Mouse (Mus musculus): ENCODE measurements at regions not wholly inside any gene's neighbourhood (a gene's known extent, or its start where the extent isn't known, plus 50 kb on each side); places are given as distances from the start of the nearest gene placed in this dataset.

DNA sequence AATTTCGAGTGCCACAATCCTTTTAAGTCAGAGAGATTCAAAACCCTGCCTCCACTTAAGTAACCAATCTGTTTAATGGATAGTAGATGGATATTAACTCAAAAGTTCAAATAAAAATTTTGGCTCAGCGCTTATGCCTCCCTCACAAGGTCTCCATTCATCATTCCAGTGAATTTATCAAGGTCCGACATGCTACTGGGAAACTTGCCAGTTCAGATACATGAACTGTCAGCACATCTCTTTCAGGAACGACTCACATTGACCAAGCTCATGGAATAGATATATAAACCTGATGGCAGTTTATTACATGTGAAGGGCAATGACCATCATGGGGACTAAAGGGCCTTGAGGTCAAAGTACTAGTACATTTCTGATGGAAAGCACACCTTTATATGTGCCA is 240.3 kb upstream of the Cited2 start:
- ATAC-seq (ENCODE audit: insufficient read depth) (no peak), DNase-seq (ENCODE audit: low read depth in 3 of 3, low spot score in 3 of 3) (no peak)
- Histone ChIP-seq H3K27ac (no peak overlapping the region), H3K9me3 (ENCODE audit: control insufficient read depth, low read length) (no peaks in the 10 kb centered on the region), H3K4me2 (ENCODE audit: low read depth) (no peak overlapping the region), H3K9ac (replicated peaks) (no peak overlapping the region), H3K4me3 (ENCODE audit: insufficient read depth in 1 of 2, low read depth in 2 of 2, low read length in 2 of 2) (no peak overlapping the region), H3K4me1 (replicated peaks; ENCODE audit: control insufficient read depth in 2 of 2, insufficient read depth in 2 of 2, low read length in 1 of 2) (peaks cover 0 to 6% of the 10 kb centered on the region in 2 experiments; a peak in 2 of 4 replicates), H3K36me3 (replicated peaks; ENCODE audit: control insufficient read depth, insufficient read depth, low read depth) (no peaks in the 10 kb centered on the region), H3K27me3 (ENCODE audit: control insufficient read depth, insufficient read depth, low read length) (no peaks in the 10 kb centered on the region)
- WGBS (ENCODE audit: insufficient replicate concordance): 54% methylated on average over 4 of the region's 4 CpGs
- TF ChIP-seq EP300 (IDR thresholded peaks at IDR 0.05; ENCODE audit: low read depth): no peak
- TF ChIP-seq CTCF (IDR thresholded peaks at IDR 0.05; ENCODE audit: low read depth): no peak

DNA sequence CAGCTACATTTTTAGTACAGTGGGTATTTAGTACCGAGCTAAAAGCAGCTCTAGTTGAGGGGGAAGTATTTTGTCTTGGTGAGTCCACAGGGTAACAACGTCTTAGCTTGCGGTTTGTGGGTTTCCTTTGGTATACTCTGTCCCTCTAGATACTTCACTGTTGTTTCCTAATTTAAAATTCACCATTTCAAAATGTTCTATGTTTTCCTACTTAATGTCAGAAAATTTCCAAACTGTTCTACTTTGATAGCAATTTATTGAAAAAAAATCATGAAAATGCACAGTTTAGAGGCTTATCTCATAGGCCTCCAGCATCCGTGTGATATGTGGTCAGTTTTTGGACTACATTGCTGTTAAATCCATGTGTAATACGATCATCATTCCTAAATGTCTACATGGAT is 238.0 kb upstream of the Cited2 start:
- H3K4me1 ChIP-seq (replicated peaks; ENCODE audit: control insufficient read depth in 2 of 2, insufficient read depth in 2 of 2, low read length in 1 of 2): peaks cover 0 to 4% of the 10 kb centered on the region in 2 experiments; a peak in 2 of 4 replicates
- DNase-seq (ENCODE audit: low read depth in 3 of 3, low spot score in 3 of 3): no peak
- no peaks in the 10 kb centered on the region for H3K27me3 ChIP-seq (ENCODE audit: control insufficient read depth, insufficient read depth, low read length)
- no peak for ATAC-seq (ENCODE audit: insufficient read depth)
- TF ChIP-seq EP300 (IDR thresholded peaks at IDR 0.05; ENCODE audit: low read depth) (0 out of 2 replicates have a peak, but pooled peaks have one; percentile 13), CTCF (IDR thresholded peaks at IDR 0.05; ENCODE audit: low read depth) (no peak)
- no peak overlapping the region for H3K27ac ChIP-seq
- H3K9ac ChIP-seq (replicated peaks): no peak overlapping the region
- H3K9me3 ChIP-seq (ENCODE audit: control insufficient read depth, low read length): no peaks in the 10 kb centered on the region
- H3K4me3 ChIP-seq (ENCODE audit: insufficient read depth in 1 of 2, low read depth in 2 of 2, low read length in 2 of 2): no peak overlapping the region
- no peak overlapping the region for H3K4me2 ChIP-seq (ENCODE audit: low read depth)
- 7% methylated on average over 5 of the region's 5 CpGs for WGBS (ENCODE audit: insufficient replicate concordance)
- no peaks in the 10 kb centered on the region for H3K36me3 ChIP-seq (replicated peaks; ENCODE audit: control insufficient read depth, insufficient read depth, low read depth)

DNA sequence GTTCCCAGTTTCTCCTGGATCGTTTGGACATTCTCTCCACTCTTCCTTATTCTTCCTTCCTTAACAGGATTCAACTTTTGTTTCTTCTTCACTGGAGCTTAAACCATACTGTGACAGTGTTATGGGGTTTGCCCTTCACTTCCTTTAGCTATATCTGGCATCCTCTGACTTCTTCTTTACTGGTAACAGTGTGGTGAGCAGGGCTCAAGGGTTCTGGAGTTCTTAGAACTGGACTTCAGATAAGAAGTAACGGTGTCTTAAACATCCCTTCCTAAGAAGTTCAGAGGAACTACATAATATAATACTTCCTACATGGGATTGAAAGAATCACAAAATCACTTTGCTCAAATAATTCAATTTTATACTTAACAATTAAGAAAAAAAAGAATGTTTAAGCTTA is 237.5 kb upstream of the Cited2 start:
- H3K27ac ChIP-seq: no peak overlapping the region
- DNase-seq (ENCODE audit: low read depth in 3 of 3, low spot score in 3 of 3) (no peak), ATAC-seq (ENCODE audit: insufficient read depth) (no peak)
- peaks cover 0 to 4% of the 10 kb centered on the region in 2 experiments; a peak in 2 of 4 replicates for H3K4me1 ChIP-seq (replicated peaks; ENCODE audit: control insufficient read depth in 2 of 2, insufficient read depth in 2 of 2, low read length in 1 of 2)
- H3K9me3 ChIP-seq (ENCODE audit: control insufficient read depth, low read length): no peaks in the 10 kb centered on the region
- no peak for TF ChIP-seq EP300 (IDR thresholded peaks at IDR 0.05; ENCODE audit: low read depth)
- no peak for TF ChIP-seq CTCF (IDR thresholded peaks at IDR 0.05; ENCODE audit: low read depth)
- no peak overlapping the region for H3K9ac ChIP-seq (replicated peaks)
- no peak overlapping the region for H3K4me2 ChIP-seq (ENCODE audit: low read depth)
- 9% methylated on average over 2 of the region's 2 CpGs for WGBS (ENCODE audit: insufficient replicate concordance)
- H3K27me3 ChIP-seq (ENCODE audit: control insufficient read depth, insufficient read depth, low read length): no peaks in the 10 kb centered on the region
- H3K4me3 ChIP-seq (ENCODE audit: insufficient read depth in 1 of 2, low read depth in 2 of 2, low read length in 2 of 2): no peak overlapping the region
- no peaks in the 10 kb centered on the region for H3K36me3 ChIP-seq (replicated peaks; ENCODE audit: control insufficient read depth, insufficient read depth, low read depth)

DNA sequence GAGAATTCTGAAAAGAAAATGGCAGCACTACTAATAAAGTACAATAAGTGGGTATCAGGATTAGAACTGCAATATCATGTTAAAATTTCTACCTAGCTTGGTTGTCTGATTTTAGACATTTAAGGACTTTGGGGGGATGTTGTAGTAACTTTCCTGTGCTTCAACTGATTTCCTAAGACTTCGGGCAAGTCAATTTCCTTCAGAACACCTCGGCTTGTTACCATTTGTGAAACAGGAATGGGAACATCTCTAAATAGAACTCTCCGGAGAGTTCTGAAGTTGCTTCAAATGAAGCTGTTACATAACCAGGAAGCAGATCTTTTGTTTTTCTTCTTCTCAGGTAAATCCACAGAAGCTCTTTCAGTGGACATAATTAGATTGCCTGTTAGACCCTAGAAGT is 237.0 kb upstream of the Cited2 start:
- no peak for TF ChIP-seq EP300 (IDR thresholded peaks at IDR 0.05; ENCODE audit: low read depth)
- no peak for TF ChIP-seq CTCF (IDR thresholded peaks at IDR 0.05; ENCODE audit: low read depth)
- no peak for DNase-seq (ENCODE audit: low read depth in 3 of 3, low spot score in 3 of 3)
- no peaks in the 10 kb centered on the region for H3K9me3 ChIP-seq (ENCODE audit: control insufficient read depth, low read length)
- no peak overlapping the region for H3K9ac ChIP-seq (replicated peaks)
- ATAC-seq (ENCODE audit: insufficient read depth): no peak
- H3K4me1 ChIP-seq (replicated peaks; ENCODE audit: control insufficient read depth in 2 of 2, insufficient read depth in 2 of 2, low read length in 1 of 2): peaks cover 0 to 4% of the 10 kb centered on the region in 2 experiments; a peak in 2 of 4 replicates
- no peak overlapping the region for H3K27ac ChIP-seq
- H3K27me3 ChIP-seq (ENCODE audit: control insufficient read depth, insufficient read depth, low read length): no peaks in the 10 kb centered on the region
- no peaks in the 10 kb centered on the region for H3K36me3 ChIP-seq (replicated peaks; ENCODE audit: control insufficient read depth, insufficient read depth, low read depth)
- no peak overlapping the region for H3K4me3 ChIP-seq (ENCODE audit: insufficient read depth in 1 of 2, low read depth in 2 of 2, low read length in 2 of 2)
- WGBS (ENCODE audit: insufficient replicate concordance): 19% methylated on average over 3 of the region's 3 CpGs
- H3K4me2 ChIP-seq (ENCODE audit: low read depth): no peak overlapping the region

GRCm38 (mm10) chr10:17487460-17487859 is 235.6 kb upstream of the Cited2 start:
- Histone ChIP-seq H3K9ac (replicated peaks) (no peak overlapping the region), H3K9me3 (ENCODE audit: control insufficient read depth, low read length) (no peaks in the 10 kb centered on the region), H3K27me3 (ENCODE audit: control insufficient read depth, insufficient read depth, low read length) (no peaks in the 10 kb centered on the region), H3K4me1 (replicated peaks; ENCODE audit: control insufficient read depth in 2 of 2, insufficient read depth in 2 of 2, low read length in 1 of 2) (peaks cover 0 to 4% of the 10 kb centered on the region in 2 experiments; a peak in 2 of 4 replicates), H3K36me3 (replicated peaks; ENCODE audit: control insufficient read depth, insufficient read depth, low read depth) (no peaks in the 10 kb centered on the region), H3K4me2 (ENCODE audit: low read depth) (no peak overlapping the region), H3K4me3 (ENCODE audit: insufficient read depth in 1 of 2, low read depth in 2 of 2, low read length in 2 of 2) (no peak overlapping the region), H3K27ac (no peak overlapping the region)
- no peak for DNase-seq (ENCODE audit: low read depth in 3 of 3, low spot score in 3 of 3)
- ATAC-seq (ENCODE audit: insufficient read depth): no peak
- TF ChIP-seq EP300 (IDR thresholded peaks at IDR 0.05; ENCODE audit: low read depth): no peak
- no peak for TF ChIP-seq CTCF (IDR thresholded peaks at IDR 0.05; ENCODE audit: low read depth)
- 67% methylated on average over 5 of the region's 5 CpGs for WGBS (ENCODE audit: insufficient replicate concordance)

Measured in liver, embryonic 14.5 days (tissue).